Mouse (Mus musculus): ENCODE measurements around the gene Slc29a3. TPM values are rescaled to one million over a fixed set of nuclear protein-coding genes. Genes with fewer than 3 reads are reported as not detected.

Gene Slc29a3
- polyA plus RNA-seq, 1 experiment from 2014 or later: 4.3 TPM

Other genes with a start within 250 kb of the Slc29a3 start
- 0.42 and 0.80 TPM in 2 replicates for gene Cdh23, start 56.3 kb downstream of the Slc29a3 start, polyA plus RNA-seq (2014; fragmentation: Nextera tagmentation; extraction: Ambion mirVana)
- 3.2 and 4.2 TPM in 2 replicates for gene Unc5b, start 78.8 kb upstream of the Slc29a3 start, polyA plus RNA-seq (2014; fragmentation: Nextera tagmentation; extraction: Ambion mirVana)